Mouse (Mus musculus) thymus, postnatal 10 days (tissue): ENCODE results near the gene Nedd9.
A peak's percentile ranks its signal among the peaks of the same experiment; 100 is the strongest.
"Not testable (repeated sequence)": the region's sequence is repeated elsewhere in the genome, so short reads cannot be mapped to it uniquely, and the experiment has no call there.

Source experiments
- DNase-seq, 2 experiments: peaks; one replicate each; pipeline ENCODE4 v3.0.0; 2021; ENCODE audit warnings: low spot score in 2 of 2

The Nedd9 gene

GRCm38 (mm10) chr13:41298996-41299395 is 188.2 kb downstream of the Nedd9 start:
- DNase-seq, result no peak

GRCm38 (mm10) chr13:41298533-41298932 is 188.6 kb downstream of the Nedd9 start:
- no peak for DNase-seq

GRCm38 (mm10) chr13:41296396-41296795 is 190.8 kb downstream of the Nedd9 start:
- no peak for DNase-seq

- DNase-seq, result no peak
Observed at GRCm38 (mm10) chr13:41295886-41296285, 191.3 kb downstream of the Nedd9 start.

GRCm38 (mm10) chr13:41293595-41293994 is 193.6 kb downstream of the Nedd9 start:
- no peak for DNase-seq

GRCm38 (mm10) chr13:41291466-41291974 is 195.6 kb downstream of the Nedd9 start:
- DNase-seq, result no peak

- DNase-seq, result no peak
Observed at GRCm38 (mm10) chr13:41286285-41286684, 200.9 kb downstream of the Nedd9 start.

- no peak for DNase-seq
Observed at GRCm38 (mm10) chr13:41285448-41285847, 201.7 kb downstream of the Nedd9 start.

- DNase-seq, result peak; percentile 25 to 68
Observed at GRCm38 (mm10) chr13:41283256-41283655, 203.9 kb downstream of the Nedd9 start.

GRCm38 (mm10) chr13:41280696-41281095 is 206.5 kb downstream of the Nedd9 start:
- no peak for DNase-seq

- no peak for DNase-seq
Observed at GRCm38 (mm10) chr13:41273927-41274650, 213.1 kb downstream of the Nedd9 start, which contains the start of gene Gm17364. TSS of gene Gm17364 (minus strand) at chr13:41273977.

GRCm38 (mm10) chr13:41267827-41268408 is 219.2 kb downstream of the Nedd9 start:
- no peak for DNase-seq

GRCm38 (mm10) chr13:41263304-41264006 is 223.7 kb downstream of the Nedd9 start:
- DNase-seq, result no peak

- DNase-seq, result not testable (repeated sequence)
Observed at GRCm38 (mm10) chr13:41261617-41262016, 225.5 kb downstream of the Nedd9 start.
